Mouse (Mus musculus): ENCODE measurements at regions not wholly inside any gene's neighbourhood (a gene's known extent, or its start where the extent isn't known, plus 50 kb on each side); places are given as distances from the start of the nearest gene placed in this dataset.

DNA sequence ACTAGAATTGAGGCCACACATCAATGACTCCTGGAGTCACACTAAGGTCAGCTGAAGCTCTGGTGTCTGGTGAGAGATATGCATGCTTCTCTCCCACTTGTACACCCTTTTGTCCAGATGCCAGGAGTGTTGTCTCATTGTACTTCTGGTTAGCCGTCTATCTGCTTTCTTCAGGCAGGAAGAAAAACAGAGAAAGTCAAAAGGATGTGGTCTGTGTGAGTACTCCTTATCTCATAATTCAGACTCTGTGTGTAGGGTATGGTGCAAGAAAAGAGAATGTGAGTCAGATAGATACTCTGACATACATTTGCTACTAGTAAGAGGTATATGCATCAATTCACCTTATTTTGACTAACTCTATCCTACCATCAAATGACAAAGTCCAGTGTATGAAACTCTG is 92.9 kb upstream of the Mtap start:
- TF ChIP-seq CTCF (IDR thresholded peaks at IDR 0.05; ENCODE audit: low read depth), result no peak
- TF ChIP-seq EP300 (IDR thresholded peaks at IDR 0.05; ENCODE audit: low read depth), result no peak
